Mouse (Mus musculus): Measurements from ENCODE around the gene Tjp2. TPM values are rescaled to one million over a fixed set of nuclear protein-coding genes. Genes with fewer than 3 reads are reported as not detected.

The Tjp2 gene
- polyA plus RNA-seq, 1 experiment from 2014 or later = 18.3 TPM

DNA sequence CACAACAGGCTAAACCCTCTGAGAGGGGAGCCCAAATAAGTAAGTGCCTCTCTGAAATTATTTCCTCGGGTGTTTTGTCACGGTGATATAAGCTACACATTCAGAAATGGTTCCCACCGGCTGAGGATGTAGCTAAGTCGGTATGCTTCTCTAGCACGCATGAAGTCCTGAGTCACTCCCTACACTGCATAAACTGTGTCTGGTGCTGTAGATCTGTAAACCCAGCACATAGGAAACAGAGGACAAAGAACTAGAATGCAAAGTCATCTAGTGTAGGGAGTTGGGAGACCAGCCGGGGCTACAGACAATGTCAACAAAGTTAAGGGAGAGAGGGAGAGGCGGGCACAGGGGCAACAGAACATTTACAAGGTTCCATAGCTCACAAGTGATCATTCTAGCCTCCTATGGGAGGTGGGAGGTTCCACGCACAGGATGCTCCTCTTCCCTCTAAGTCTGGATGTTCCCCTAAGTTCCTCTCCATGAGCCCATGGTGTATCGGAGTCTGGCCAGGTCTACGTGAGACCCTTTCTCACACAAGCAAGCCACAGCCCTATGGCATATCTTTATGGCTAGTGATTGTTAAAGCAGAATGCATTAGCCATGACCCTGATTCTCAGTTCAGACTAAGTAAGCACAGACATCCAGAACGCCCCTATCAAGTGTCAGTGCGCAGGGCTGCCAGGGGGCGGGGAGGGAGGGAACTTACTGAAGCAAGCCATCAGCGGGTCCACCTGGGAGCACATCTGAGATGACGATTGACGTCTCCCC, 90.5 kb downstream of the Tjp2 start:
- H3K4me2 ChIP-seq (replicated peaks; ENCODE audit: low read depth) = peak overlapping the region; percentile 42
- H3K27me3 ChIP-seq (ENCODE audit: control insufficient read depth, insufficient read depth, low read length) = no peaks in the 10 kb centered on the region
- DNase-seq (ENCODE audit: low spot score) (no peak), ATAC-seq (ENCODE audit: low FRiP score, low TSS enrichment) (no peak)
- H3K27ac ChIP-seq (replicated peaks) = no peak overlapping the region
- no peak overlapping the region for H3K9ac ChIP-seq (ENCODE audit: low read length)
- H3K4me1 ChIP-seq (replicated peaks; ENCODE audit: control insufficient read depth, insufficient read depth) = no peaks in the 10 kb centered on the region
- no peaks in the 10 kb centered on the region for H3K9me3 ChIP-seq (ENCODE audit: control insufficient read depth, low read length)
- 65% methylated on average over 16 of the region's 16 CpGs for WGBS
- H3K36me3 ChIP-seq (ENCODE audit: control insufficient read depth, insufficient read depth, low read length) = peaks cover 17% of the 10 kb centered on the region
- peak overlapping the region; percentile 22 for H3K4me3 ChIP-seq (ENCODE audit: low read depth, low read length)
- TF ChIP-seq CTCF (IDR thresholded peaks at IDR 0.05; ENCODE audit: low read depth) (no peak), EP300 (optimal IDR thresholded peaks at IDR 0.05) (no peak)

DNA sequence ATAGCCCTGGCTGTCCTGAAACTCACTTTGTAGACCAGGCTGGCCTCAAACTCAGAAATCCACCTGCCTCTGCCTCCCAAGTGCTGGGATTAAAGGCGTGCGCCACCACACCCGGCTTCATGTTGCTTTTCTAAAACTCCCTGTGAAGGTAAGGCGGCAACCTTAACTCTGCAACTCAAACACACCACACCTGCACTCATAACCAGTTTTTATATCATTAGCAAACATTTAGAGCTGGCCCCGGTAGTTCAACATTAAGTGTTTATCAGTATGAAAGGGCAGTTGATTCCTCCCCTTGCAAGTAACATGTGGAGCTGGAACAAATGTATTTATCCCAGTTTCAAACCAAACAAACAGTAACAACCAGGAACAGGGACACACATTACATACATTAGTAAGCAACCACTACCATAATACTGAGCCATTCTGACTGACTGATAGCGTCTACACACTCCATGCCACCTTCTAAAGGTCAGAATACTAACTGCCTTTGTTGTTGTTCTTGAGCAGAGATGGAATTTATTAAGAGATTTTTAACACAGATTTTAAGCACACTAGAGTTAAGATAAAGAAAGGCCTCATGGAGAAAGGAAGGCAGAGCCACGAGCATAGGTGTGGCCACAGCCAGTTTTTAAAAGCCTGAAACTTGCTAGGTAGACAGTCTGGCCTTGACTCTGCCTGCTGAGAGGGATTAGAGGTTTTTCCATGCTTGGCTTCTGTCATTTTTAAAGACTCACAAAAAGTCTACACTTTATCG, 101.1 kb downstream of the Tjp2 start:
- peak; percentile 56 for DNase-seq (ENCODE audit: low spot score)
- H3K9ac ChIP-seq (ENCODE audit: low read length) = no peak overlapping the region
- TF ChIP-seq CTCF (IDR thresholded peaks at IDR 0.05; ENCODE audit: low read depth) = no peak
- no peak for TF ChIP-seq EP300 (optimal IDR thresholded peaks at IDR 0.05)
- WGBS = 73% methylated on average over 8 of the region's 8 CpGs
- no peak overlapping the region for H3K4me3 ChIP-seq (ENCODE audit: low read depth, low read length)
- H3K9me3 ChIP-seq (ENCODE audit: control insufficient read depth, low read length) = no peaks in the 10 kb centered on the region
- H3K4me1 ChIP-seq (replicated peaks; ENCODE audit: control insufficient read depth, insufficient read depth) = no peaks in the 10 kb centered on the region
- peak; percentile 87 for ATAC-seq (ENCODE audit: low FRiP score, low TSS enrichment)
- no peaks in the 10 kb centered on the region for H3K27me3 ChIP-seq (ENCODE audit: control insufficient read depth, insufficient read depth, low read length)
- H3K27ac ChIP-seq (replicated peaks) = peak overlapping the region; percentile 65
- no peak overlapping the region for H3K4me2 ChIP-seq (replicated peaks; ENCODE audit: low read depth)
- no peaks in the 10 kb centered on the region; the same call in 1 of the 2 replicates for H3K36me3 ChIP-seq (ENCODE audit: control insufficient read depth, insufficient read depth, low read length)

DNA sequence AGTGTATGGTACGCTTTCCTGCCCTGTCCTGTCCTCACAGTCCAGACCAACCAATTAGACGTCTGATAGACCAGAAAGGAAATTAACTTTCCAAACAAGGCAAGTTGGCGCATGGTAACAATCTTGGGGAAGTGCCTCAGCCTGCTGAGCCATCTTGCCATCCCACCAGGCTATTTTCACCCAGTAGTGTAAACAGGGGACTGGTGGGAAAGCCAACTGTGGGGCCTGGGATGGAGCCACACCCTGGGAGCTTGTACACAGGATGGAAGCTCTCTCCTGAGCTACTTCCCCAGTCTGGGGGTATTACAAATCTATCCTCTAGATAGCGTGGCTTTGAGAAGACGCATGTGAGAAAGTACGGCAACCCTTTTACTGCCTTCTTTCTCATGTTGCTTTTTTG, 101.7 kb downstream of the Tjp2 start:
- Histone ChIP-seq H3K4me1 (replicated peaks; ENCODE audit: control insufficient read depth, insufficient read depth) (no peaks in the 10 kb centered on the region), H3K36me3 (ENCODE audit: control insufficient read depth, insufficient read depth, low read length) (no peaks in the 10 kb centered on the region), H3K9me3 (ENCODE audit: control insufficient read depth, low read length) (no peaks in the 10 kb centered on the region), H3K27me3 (ENCODE audit: control insufficient read depth, insufficient read depth, low read length) (no peaks in the 10 kb centered on the region), H3K9ac (ENCODE audit: low read length) (no peak overlapping the region), H3K4me3 (ENCODE audit: low read depth, low read length) (no peak overlapping the region), H3K27ac (replicated peaks) (peak overlapping the region; percentile 63), H3K4me2 (replicated peaks; ENCODE audit: low read depth) (no peak overlapping the region)
- DNase-seq (ENCODE audit: low spot score) (no peak), ATAC-seq (ENCODE audit: low FRiP score, low TSS enrichment) (no peak)
- no peak for TF ChIP-seq EP300 (optimal IDR thresholded peaks at IDR 0.05)
- no peak for TF ChIP-seq CTCF (IDR thresholded peaks at IDR 0.05; ENCODE audit: low read depth)
- 85% methylated on average over 6 of the region's 6 CpGs for WGBS

DNA sequence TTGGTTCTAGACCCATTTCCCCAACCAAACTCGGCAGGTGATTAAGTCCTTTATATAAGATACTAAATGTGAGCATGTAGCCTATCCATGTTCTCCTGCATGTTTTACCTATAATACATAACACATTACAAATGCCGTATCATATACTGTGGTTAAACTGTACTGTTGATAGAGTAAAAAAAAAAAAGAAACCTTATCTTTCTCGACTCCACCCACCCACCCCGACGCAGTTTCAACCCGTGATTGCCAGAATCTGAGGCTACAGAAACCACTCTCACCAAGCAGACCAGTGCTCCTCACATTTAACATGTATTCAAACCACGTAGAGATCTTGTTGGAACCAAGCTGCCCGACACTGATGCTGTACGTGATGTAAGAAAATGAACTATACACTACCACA, 102.2 kb downstream of the Tjp2 start:
- WGBS = 72% methylated on average over 9 of the region's 9 CpGs
- no peak overlapping the region for H3K4me3 ChIP-seq (ENCODE audit: low read depth, low read length)
- peak overlapping the region; percentile 63 for H3K27ac ChIP-seq (replicated peaks)
- H3K4me2 ChIP-seq (replicated peaks; ENCODE audit: low read depth) = no peak overlapping the region
- no peak overlapping the region for H3K9ac ChIP-seq (ENCODE audit: low read length)
- DNase-seq (ENCODE audit: low spot score) (peak; percentile 56), ATAC-seq (ENCODE audit: low FRiP score, low TSS enrichment) (no peak)
- H3K4me1 ChIP-seq (replicated peaks; ENCODE audit: control insufficient read depth, insufficient read depth) = no peaks in the 10 kb centered on the region
- H3K9me3 ChIP-seq (ENCODE audit: control insufficient read depth, low read length) = no peaks in the 10 kb centered on the region
- H3K27me3 ChIP-seq (ENCODE audit: control insufficient read depth, insufficient read depth, low read length) = no peaks in the 10 kb centered on the region
- H3K36me3 ChIP-seq (ENCODE audit: control insufficient read depth, insufficient read depth, low read length) = no peaks in the 10 kb centered on the region
- TF ChIP-seq EP300 (optimal IDR thresholded peaks at IDR 0.05) = no peak
- no peak for TF ChIP-seq CTCF (IDR thresholded peaks at IDR 0.05; ENCODE audit: low read depth)

DNA sequence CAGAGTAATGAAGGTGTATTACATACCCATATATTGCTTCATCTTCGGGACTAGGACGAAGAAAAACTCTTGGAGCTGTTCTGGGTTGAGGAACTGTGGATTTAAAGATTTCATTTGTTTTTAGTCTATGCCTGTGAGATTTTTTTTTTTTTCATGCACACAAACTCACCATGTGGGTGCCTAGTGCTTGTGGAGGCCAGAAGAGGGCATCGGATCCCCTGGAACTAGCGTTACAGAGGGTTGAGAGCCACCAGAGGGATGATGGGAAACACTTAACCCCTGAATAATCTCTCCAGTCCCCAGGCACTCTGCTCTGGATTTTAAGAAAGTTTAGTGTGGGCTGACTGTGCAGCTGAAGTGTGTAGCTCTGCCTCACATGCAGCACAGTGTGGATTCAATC, 104.0 kb downstream of the Tjp2 start:
- Histone ChIP-seq H3K9me3 (ENCODE audit: control insufficient read depth, low read length) (no peaks in the 10 kb centered on the region), H3K9ac (ENCODE audit: low read length) (no peak overlapping the region), H3K4me1 (replicated peaks; ENCODE audit: control insufficient read depth, insufficient read depth) (no peaks in the 10 kb centered on the region), H3K27ac (replicated peaks) (no peak overlapping the region), H3K36me3 (ENCODE audit: control insufficient read depth, insufficient read depth, low read length) (no peaks in the 10 kb centered on the region), H3K4me3 (ENCODE audit: low read depth, low read length) (no peak overlapping the region), H3K4me2 (replicated peaks; ENCODE audit: low read depth) (no peak overlapping the region), H3K27me3 (ENCODE audit: control insufficient read depth, insufficient read depth, low read length) (no peaks in the 10 kb centered on the region)
- WGBS = 77% methylated on average over 4 of the region's 4 CpGs
- TF ChIP-seq CTCF (IDR thresholded peaks at IDR 0.05; ENCODE audit: low read depth) = peak; percentile 44
- TF ChIP-seq EP300 (optimal IDR thresholded peaks at IDR 0.05) = no peak
- ATAC-seq (ENCODE audit: low FRiP score, low TSS enrichment) (no peak), DNase-seq (ENCODE audit: low spot score) (no peak)

DNA sequence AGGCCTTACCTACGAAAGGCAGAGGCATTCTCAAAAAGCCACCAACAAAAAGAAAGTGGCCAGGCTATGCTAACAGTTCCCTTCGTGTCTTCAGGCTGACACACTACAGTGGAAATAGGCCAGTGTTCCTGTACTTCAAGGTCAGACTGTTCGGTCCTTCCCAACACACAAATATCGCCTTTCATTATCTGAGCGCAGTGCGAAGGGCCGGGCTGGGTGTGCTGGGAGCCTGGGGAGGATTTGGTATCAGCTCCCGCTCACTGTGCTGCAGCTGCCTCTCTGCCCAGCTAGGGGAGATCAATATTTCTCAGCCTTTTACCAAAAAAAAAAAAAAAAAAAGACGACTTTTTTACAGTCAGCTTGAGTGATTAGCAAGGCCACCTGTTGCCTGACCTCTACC, 106.1 kb downstream of the Tjp2 start:
- DNase-seq (ENCODE audit: low spot score) (no peak), ATAC-seq (ENCODE audit: low FRiP score, low TSS enrichment) (no peak)
- Histone ChIP-seq H3K4me1 (replicated peaks; ENCODE audit: control insufficient read depth, insufficient read depth) (no peaks in the 10 kb centered on the region), H3K27ac (replicated peaks) (no peak overlapping the region), H3K4me2 (replicated peaks; ENCODE audit: low read depth) (no peak overlapping the region), H3K27me3 (ENCODE audit: control insufficient read depth, insufficient read depth, low read length) (no peaks in the 10 kb centered on the region), H3K9ac (ENCODE audit: low read length) (no peak overlapping the region), H3K4me3 (ENCODE audit: low read depth, low read length) (no peak overlapping the region), H3K9me3 (ENCODE audit: control insufficient read depth, low read length) (no peaks in the 10 kb centered on the region), H3K36me3 (ENCODE audit: control insufficient read depth, insufficient read depth, low read length) (no peaks in the 10 kb centered on the region)
- TF ChIP-seq CTCF (IDR thresholded peaks at IDR 0.05; ENCODE audit: low read depth) (no peak), EP300 (optimal IDR thresholded peaks at IDR 0.05) (no peak)
- 70% methylated on average over 9 of the region's 9 CpGs for WGBS

Data from stomach, postnatal 0 days (tissue).